Mouse (Mus musculus) B cell, adult 2 months (primary cell): Measurements from ENCODE around the gene Gstm2.
"Not testable (repeated sequence)": the region's sequence is repeated elsewhere in the genome, so short reads cannot be mapped to it uniquely, and the experiment has no call there.

ENCODE experiments used
- DNase-seq, 2 experiments: peaks; one replicate each; pipeline ENCODE4 v3.0.0; 2022

Gene Gstm2

GRCm38 (mm10) chr3:107986041-107986562 lies at the start of gene Gstm2:
Gene Gstm2 (minus strand): TSS chr3:107986453.
- no peak for DNase-seq

- no peak for DNase-seq
These were observed 46.9 kb upstream of the Gstm2 start for GRCm38 (mm10) chr3:108033156-108033555.

GRCm38 (mm10) chr3:108032113-108032512 lies 45.9 kb upstream of the Gstm2 start:
- no peak for DNase-seq

GRCm38 (mm10) chr3:108028641-108029365 lies 42.5 kb upstream of the Gstm2 start:
- DNase-seq = no peak

GRCm38 (mm10) chr3:108026597-108026996 lies 40.3 kb upstream of the Gstm2 start:
- DNase-seq = no peak

- DNase-seq = no peak
These were observed 39.8 kb upstream of the Gstm2 start for GRCm38 (mm10) chr3:108026049-108026448.

GRCm38 (mm10) chr3:108025318-108025717 lies 39.1 kb upstream of the Gstm2 start:
- no peak for DNase-seq

GRCm38 (mm10) chr3:108022650-108023049 lies 36.4 kb upstream of the Gstm2 start:
- DNase-seq = no peak

- DNase-seq = not testable (repeated sequence)
These were observed 34.2 kb upstream of the Gstm2 start for GRCm38 (mm10) chr3:108020351-108021022.

- DNase-seq = not testable (repeated sequence)
These were observed 33.0 kb upstream of the Gstm2 start for GRCm38 (mm10) chr3:108019226-108019625.

GRCm38 (mm10) chr3:108018190-108018820 lies 32.1 kb upstream of the Gstm2 start:
- peak; percentile 31 to 34 for DNase-seq

- peak; percentile 69 to 70 for DNase-seq
These were observed 31.4 kb upstream of the Gstm2 start, which contains the start of gene Gstm1 for GRCm38 (mm10) chr3:108017473-108018189. Gene Gstm1 (minus strand): TSS chr3:108017973.

GRCm38 (mm10) chr3:108016468-108016867 lies 30.2 kb upstream of the Gstm2 start:
- DNase-seq = not testable (repeated sequence)

GRCm38 (mm10) chr3:108014974-108015346 lies 28.7 kb upstream of the Gstm2 start:
- no peak for DNase-seq

GRCm38 (mm10) chr3:108014098-108014973 lies 28.1 kb upstream of the Gstm2 start:
- DNase-seq = no peak

GRCm38 (mm10) chr3:108013331-108013871 lies 27.1 kb upstream of the Gstm2 start:
- DNase-seq = no peak

- no peak for DNase-seq
These were observed 25.3 kb upstream of the Gstm2 start for GRCm38 (mm10) chr3:108011558-108011957.

GRCm38 (mm10) chr3:108010286-108010685 lies 24.0 kb upstream of the Gstm2 start:
- DNase-seq = no peak

GRCm38 (mm10) chr3:108002021-108002420 lies 15.8 kb upstream of the Gstm2 start:
- DNase-seq = no peak

GRCm38 (mm10) chr3:107999491-107999890 lies 13.2 kb upstream of the Gstm2 start:
- DNase-seq = no peak

- DNase-seq = no peak
These were observed 12.3 kb upstream of the Gstm2 start for GRCm38 (mm10) chr3:107998591-107998990.

- no peak for DNase-seq
These were observed 10.3 kb upstream of the Gstm2 start for GRCm38 (mm10) chr3:107996576-107996975.
